Mouse (Mus musculus) retina, postnatal 1 day (tissue): Measurements from ENCODE around the gene Lrrfip1.
A peak's percentile ranks its signal among the peaks of the same experiment; 100 is the strongest.

Source experiments
- DNase-seq: peaks from one replicate; pipeline ENCODE4 v3.0.0-alpha.2; 2012

Lrrfip1 gene

GRCm38 (mm10) chr1:90998891-90999611, 514 bp downstream of the Lrrfip1 start:
- peak; percentile 48 for DNase-seq

DNA sequence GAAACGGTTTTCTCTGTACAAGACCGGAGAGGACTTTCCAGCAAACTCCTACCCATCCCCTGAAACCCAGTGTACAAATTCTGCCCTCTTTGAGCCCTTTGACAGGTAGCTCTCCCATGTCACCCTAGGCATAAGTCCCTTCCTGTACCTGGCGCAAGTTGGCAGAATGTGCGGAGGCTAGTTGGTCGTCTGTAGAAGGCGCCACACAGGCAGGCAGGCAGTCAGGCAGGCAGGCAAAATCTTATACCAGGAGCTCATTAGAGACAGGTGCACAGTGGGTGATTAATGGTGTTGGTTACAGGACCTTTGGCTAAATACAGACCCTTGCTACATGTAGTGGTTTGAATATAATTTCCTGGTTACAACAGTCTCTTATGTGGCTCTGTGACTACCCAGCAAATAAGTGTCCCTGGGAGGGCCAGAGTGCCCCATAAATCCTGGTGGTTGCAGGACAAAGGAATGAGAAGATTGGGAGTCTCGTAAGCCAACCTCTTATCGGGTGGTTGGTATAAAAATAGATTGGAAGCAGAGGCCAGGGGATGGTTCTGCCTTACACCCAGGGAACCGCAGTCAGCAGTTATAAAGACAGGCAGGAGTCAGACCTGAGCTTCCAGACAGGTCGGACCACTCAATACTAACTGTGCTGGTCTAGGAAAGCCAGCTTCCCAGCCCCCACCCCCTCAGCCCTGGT, 1.5 kb downstream of the Lrrfip1 start:
- no peak for DNase-seq

DNA sequence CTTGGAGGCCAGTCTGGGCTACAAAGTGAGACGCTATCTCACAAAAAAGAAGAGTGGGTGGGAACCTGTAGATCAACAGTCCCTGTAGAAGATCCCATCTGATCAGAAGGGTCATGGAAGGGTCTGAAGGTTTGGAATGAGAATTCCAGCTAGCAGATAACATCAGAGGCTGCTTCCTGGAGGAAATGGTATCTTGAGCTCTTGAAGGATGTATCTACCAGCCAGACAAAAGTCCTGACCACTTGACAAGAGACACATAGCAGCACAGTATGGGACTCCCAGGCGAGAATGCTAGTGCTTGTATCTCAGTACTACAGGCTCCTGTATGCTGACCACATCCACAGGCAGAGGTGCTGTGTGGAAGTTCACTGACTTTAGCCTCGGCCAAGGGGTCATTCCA, 2.6 kb downstream of the Lrrfip1 start:
- no peak for DNase-seq

DNA sequence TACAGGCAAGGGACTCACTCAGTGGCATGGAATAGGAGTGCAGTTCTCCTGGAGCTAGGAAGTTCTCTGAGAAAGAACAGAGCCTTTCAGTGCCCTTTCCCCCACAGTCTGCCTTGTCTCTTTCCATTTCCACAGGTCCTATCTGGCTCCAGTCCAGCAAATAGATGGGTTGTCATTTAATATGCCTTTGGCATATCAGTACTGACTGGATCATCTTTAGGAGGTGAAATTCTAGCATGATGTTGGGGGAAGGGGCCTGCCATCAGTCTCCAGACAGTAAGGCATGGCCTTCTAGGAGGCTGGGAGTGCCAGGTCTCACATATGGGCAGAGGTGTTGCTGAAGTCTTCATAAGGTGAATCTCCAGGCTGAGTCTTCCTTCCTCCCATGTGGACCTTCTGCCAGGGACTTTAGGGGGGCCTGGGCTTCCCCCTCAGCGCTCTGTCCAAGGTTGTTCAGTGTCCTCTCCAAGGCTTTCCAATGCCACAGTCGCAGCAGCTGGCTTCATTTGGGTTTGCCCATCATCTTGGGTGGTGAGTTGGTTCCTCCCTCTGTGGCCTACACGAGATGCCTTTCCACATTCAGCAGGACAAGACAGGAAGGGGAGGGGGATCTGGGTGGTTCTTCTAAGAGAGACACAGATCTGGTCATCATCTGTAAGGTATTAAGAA, 3.5 kb downstream of the Lrrfip1 start:
- no peak for DNase-seq

DNA sequence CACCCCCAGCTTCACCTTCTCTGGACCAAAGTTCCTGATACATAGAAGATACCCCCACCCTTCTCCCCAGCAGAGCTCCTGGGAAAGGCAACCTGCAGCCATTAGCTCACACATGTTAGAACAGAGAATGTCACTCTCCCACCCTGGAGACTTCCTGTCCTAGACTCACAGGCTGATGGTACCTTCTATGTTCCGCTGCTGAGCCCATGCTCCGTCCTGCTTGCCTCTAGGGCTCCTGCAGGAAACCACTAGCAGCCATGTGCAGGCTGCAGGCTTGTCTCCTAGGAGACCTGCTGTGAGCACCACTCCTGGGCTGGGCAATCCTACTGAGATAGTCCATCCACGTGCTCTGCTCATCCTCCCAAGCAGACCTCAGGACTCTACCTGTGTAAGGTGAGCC, 4.1 kb downstream of the Lrrfip1 start:
- DNase-seq: no peak

DNA sequence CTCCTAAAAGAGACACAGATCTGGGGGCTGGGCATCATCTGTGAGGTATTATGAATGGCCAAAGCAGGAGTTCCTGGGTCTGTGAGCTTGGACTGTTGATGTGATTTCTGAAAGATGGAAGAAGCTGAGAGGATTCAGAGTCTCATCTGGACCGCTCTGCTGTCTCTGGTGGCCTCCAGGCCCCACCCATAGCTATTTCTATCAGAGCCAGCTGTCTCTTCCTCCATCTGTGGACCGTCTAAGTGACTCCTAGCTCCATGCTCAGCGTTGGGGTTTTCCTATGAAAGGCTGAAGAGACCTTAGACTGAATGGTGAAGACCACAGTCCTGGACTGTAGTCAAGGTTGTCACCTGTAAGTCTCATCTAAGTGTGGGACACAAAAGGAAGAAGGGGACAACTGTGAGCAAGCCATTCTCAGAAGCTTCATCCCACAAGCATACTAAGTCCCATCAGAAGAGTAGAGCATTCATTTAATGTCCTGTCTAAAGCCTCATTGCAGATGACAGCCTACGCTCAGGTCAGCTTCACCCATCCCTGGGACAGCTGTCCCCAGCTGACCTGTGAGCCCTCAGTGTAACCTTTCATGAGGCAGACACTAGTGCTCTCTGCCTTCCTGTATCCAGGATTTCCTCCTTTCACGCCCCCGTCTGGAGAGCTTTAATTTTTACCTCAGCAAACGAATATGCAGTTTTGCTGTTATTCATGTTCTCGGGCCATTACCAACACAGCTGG, 5.2 kb downstream of the Lrrfip1 start:
- DNase-seq: no peak

DNA sequence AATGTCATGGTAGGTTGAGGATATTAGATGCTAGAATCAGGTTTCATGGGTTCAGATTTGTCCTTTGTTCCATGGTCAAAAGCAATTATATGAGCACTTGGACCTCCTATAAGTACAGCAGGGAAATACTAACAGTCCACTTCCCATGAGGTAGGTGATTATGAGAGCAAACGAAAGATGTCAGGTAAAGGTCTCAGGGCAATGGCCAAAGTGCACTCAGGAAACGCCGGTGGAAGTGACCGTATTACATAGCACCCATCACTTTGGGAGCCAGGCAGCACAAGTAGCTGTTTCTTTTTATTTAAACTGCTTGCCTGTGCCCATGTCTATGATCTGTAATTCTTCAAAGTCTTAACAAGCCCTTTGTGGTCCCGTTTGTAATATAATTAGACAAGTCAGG, 7.5 kb downstream of the Lrrfip1 start:
- no peak for DNase-seq

DNA sequence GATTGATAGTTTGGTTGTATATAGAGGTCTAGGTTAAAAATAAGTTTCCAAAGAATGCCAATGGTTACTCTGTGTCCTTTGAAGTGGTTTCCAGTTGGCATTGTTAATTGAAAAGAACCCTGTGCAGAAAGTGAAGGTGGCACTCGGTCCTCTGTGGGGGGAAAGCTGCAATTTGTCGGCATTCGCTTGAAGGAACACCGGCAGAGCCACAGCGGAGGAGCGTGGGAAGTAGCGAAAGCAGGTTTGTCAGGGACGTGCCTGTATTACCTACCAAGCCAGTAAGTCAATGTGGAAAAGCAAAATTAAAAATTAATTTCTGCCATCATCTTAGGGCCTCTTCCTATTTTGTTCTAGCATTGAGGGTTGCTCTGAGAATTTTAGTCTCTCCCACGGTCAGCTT, 8.2 kb downstream of the Lrrfip1 start:
- DNase-seq: no peak

GRCm38 (mm10) chr1:91008147-91008682, 9.7 kb downstream of the Lrrfip1 start:
- DNase-seq: no peak

GRCm38 (mm10) chr1:91008746-91009145, 10.2 kb downstream of the Lrrfip1 start:
- DNase-seq: no peak

- DNase-seq: no peak
These were observed 10.7 kb downstream of the Lrrfip1 start for GRCm38 (mm10) chr1:91009266-91009665.

- no peak for DNase-seq
These were observed 11.7 kb downstream of the Lrrfip1 start for GRCm38 (mm10) chr1:91010216-91010615.

DNA sequence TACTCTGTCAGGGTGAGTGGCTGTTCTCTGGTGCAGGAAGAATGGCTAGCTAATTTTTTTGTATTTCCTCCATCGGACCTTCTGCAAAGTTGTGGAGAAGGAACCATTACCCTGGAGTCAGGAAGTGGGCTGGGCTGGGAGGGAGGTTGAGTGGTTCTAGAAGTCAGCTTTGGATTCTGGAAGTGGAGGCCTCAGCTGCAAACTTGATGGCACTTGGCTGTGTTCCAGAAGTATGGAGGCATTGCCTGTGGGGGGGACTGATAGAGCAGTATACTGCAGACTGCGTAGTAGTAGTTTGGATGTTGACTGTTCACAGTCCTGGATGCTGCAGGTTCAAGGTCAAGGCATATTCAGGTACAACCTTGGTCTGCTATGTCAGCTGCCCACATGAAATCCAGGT, 12.2 kb downstream of the Lrrfip1 start:
- DNase-seq: no peak

GRCm38 (mm10) chr1:91011336-91011735, 12.8 kb downstream of the Lrrfip1 start:
- DNase-seq: no peak

DNA sequence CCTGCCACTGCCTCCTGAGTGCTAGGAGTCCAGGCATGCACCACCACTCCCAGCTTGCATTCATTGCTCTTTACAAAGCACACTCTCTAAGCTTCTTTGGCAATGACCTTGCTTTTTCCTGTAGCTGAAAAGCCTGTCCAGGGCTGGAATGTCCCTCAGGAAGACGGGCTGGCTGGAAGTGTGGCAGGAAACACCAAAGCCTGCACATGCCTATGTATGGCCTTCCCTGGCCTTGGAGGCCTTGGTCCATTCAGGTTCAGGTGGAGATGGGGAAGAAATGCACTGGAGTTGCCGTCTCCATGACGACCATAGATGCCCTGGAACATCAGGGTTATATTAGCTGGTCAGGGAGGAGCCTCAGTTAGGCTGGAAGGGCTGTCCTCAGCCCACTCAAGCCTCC, 15.3 kb downstream of the Lrrfip1 start:
- no peak for DNase-seq

GRCm38 (mm10) chr1:91015571-91015970, 17.0 kb downstream of the Lrrfip1 start:
- DNase-seq: peak; percentile 40

DNA sequence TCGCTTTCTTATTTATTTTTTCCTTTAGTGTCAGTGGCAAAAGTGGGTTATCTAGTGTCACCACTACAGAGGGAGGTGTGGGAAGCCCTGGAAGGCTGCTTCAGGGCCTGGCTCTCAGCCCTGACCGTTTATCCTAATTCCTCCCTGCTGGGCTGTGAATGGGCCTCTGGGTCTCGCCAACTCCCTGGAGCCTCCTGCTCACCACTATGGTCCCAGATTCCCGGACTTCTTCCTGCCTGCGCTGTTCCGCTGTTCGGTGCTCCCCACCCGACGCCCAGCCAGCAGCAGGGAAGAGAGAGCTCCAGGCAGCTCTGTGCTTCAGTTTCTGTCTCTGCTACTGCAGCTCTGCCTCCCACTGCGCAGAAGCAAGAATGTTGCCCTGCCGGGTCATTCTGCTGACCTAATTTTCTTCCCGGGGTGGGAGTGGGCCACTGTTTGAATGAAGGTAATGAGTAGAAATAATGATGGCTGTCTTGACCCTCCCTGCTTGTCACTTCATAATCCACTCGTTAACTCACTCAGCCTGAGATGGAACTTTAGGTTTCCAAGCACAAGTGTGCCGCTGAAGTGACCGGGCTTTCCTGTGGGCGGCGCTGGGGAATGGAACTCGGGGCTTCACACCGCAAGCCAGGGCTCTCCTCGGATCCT, 18.7 kb downstream of the Lrrfip1 start:
- DNase-seq: peak; percentile 95

DNA sequence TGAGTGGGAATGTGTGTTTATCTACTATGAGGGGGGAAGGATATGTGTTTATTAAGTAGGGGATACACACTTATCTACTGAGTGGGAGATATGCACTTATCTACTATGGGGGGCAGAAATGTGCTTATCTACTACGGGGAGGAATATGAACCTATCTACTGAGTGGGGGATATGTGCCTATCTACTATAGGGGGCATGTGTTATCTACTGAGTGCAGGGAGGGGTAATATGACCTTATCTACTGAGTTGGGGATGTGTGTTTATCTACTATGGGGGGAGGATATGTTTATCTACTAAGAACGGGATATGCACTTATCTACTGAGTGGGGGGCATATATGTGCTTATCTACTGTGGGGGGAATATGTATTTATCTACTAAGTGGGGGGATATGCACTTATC, 20.8 kb downstream of the Lrrfip1 start:
- no peak for DNase-seq

GRCm38 (mm10) chr1:91021304-91021703, 22.8 kb downstream of the Lrrfip1 start:
- DNase-seq: no peak

- DNase-seq: no peak
These were observed 23.8 kb downstream of the Lrrfip1 start for GRCm38 (mm10) chr1:91022157-91022895.

DNA sequence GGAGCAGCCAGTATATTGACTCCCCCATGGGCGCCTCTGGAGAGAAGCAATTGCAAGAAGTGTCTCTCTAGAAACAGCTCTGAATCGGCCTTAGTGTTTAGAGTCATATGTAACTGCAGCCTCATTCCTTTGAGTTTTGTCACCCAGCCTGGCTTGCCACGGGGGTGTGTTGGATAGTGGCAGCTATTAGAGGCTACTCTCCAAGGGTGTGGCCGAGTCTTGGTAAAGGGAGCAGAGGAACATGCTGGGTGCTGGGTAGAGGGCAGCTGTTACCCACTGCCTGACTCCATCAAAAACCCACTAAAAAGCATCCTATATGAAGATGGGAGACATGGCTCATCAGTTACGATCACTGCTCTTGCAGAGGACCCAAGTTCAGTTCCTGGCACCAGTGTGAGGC, 24.7 kb downstream of the Lrrfip1 start:
- DNase-seq: no peak

DNA sequence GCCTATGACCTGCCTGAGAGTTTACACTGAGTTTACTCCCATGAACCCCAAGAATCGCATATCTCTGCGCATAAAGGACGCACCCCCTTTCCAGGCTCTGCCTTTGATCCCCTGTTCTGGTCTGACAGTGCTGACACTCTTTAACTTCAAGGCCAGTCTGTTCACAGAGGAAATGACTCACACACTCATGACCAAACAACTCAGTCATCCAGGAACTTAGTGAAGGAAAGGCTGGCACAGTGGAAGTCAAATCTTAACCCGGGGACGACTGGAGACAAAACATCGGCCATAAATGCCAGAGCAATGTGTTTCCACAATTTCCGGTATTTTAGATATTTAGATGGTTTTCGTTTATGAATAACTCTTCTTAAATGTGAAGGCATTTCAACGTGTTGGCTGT, 25.4 kb downstream of the Lrrfip1 start:
- no peak for DNase-seq
